Mouse (Mus musculus) ES-E14 (cell line): ENCODE measurements around the gene Fitm2. TPM values are rescaled to one million over a fixed set of nuclear protein-coding genes. Genes with fewer than 3 reads are reported as not detected.
A peak's percentile ranks its signal among the peaks of the same experiment; 100 is the strongest.

ENCODE experiments used
- DNase-seq: peaks from one replicate; pipeline ENCODE4 v3.0.0-alpha.2; 2013; ENCODE audit warnings: low read depth, low spot score
- H3K27ac ChIP-seq: 2 replicates; pipeline ENCODE4 v1.5.1; 2012; ENCODE audit warnings: low read depth, mild to moderate bottlenecking, low read length, moderate library complexity, mixed read lengths; ENCODE audit not compliant: poor library complexity, insufficient read depth, severe bottlenecking
- H3K36me3 ChIP-seq: 2 replicates; pipeline ENCODE4 v1.6.1; 2012; ENCODE audit warnings: mild to moderate bottlenecking, low read length, moderate library complexity, mixed read lengths; ENCODE audit not compliant: control insufficient read depth, poor library complexity, insufficient read depth, severe bottlenecking
- H3K4me1 ChIP-seq, 2 experiments: fragments of 150-350 bp in 1 of 2; sonication (generic) in 1 of 2; 2 replicates each; pipeline ENCODE4 v1.6.1; 2012; ENCODE audit warnings: low read length in 2 of 2, mild to moderate bottlenecking in 1 of 2, mixed read lengths in 1 of 2; ENCODE audit not compliant: control insufficient read depth in 2 of 2, insufficient read depth in 2 of 2, poor library complexity in 1 of 2
- H3K4me3 ChIP-seq, 2 experiments: fragments of 150-350 bp in 1 of 2; sonication (generic) in 1 of 2; 2 replicates each; pipeline ENCODE4 v1.5.1; 2012; ENCODE audit warnings: low read length in 2 of 2, low read depth in 1 of 2, mild to moderate bottlenecking in 1 of 2, mixed read lengths in 1 of 2; ENCODE audit not compliant: insufficient read depth in 1 of 2, poor library complexity in 1 of 2, severe bottlenecking in 1 of 2
- H3K9ac ChIP-seq: 2 replicates; pipeline ENCODE4 v1.6.1; 2012; ENCODE audit warnings: low read depth, mild to moderate bottlenecking, low read length, mixed read lengths; ENCODE audit not compliant: poor library complexity, insufficient read depth, severe bottlenecking
- H3K9me3 ChIP-seq: fragments of 150-350 bp; sonication (generic); 2 replicates; pipeline ENCODE4 v1.6.1; 2012; ENCODE audit warnings: low read depth, mild to moderate bottlenecking, low read length; ENCODE audit not compliant: control insufficient read depth, insufficient read depth
- CHD2 ChIP-seq: IDR thresholded peaks from 2 replicates; pipeline ENCODE4 v1.6.1; 2014; ENCODE audit warnings: mild to moderate bottlenecking, low read depth, low read length, inconsistent platforms
- HCFC1 ChIP-seq: IDR thresholded peaks from 2 replicates; pipeline ENCODE4 v1.6.1; 2012; ENCODE audit warnings: low read length, inconsistent platforms, borderline replicate concordance; ENCODE audit not compliant: insufficient read depth
- MAFK ChIP-seq: IDR thresholded peaks from 2 replicates; pipeline ENCODE4 v1.6.1; 2014; ENCODE audit warnings: mild to moderate bottlenecking, low read depth, low read length, inconsistent platforms; ENCODE audit not compliant: insufficient read depth
- ZC3H11A ChIP-seq: IDR thresholded peaks from 2 replicates; pipeline ENCODE4 v1.6.1; 2012; ENCODE audit warnings: low read depth, mild to moderate bottlenecking, inconsistent platforms, low read length, borderline replicate concordance
- ZNF384 ChIP-seq: IDR thresholded peaks from 2 replicates; pipeline ENCODE4 v1.6.1; 2012; ENCODE audit warnings: low read depth, low read length, inconsistent platforms
- in situ Hi-C, 2 experiments: fragments of 600-800 bp; cut with MboI; formaldehyde crosslinking; loops; one replicate each; pipeline ENCODE4 v1.15.1; 2025; ENCODE audit warnings: low sequenced_read_pairs in 2 of 2, inconsistent platforms in 1 of 2; ENCODE audit not compliant: unreplicated experiment in 2 of 2
- total RNA-seq: library from RNA; depleted of rRNA; stranded (reverse); fragments of 300-350 nt; gene quantifications from 2 replicates; pipeline ENCODE4 v1.2.3, GENCODE M21; 2012

Fitm2 gene
- total RNA-seq, 1 experiment: 23.4 TPM

GRCm38 (mm10) chr2:163471710-163472465 is 541 bp downstream of the Fitm2 start:
- TF ChIP-seq ZC3H11A (no peak), MAFK (no peak), ZNF384 (no peak), HCFC1 (no peak), CHD2 (no peak)
- peak; percentile 16 for DNase-seq
- Histone ChIP-seq H3K9ac (peak overlapping the region; percentile 82), H3K4me3 (peak overlapping the region; percentile 71 to 85), H3K4me1 (peaks cover 2 to 3% of the 10 kb centered on the region in 2 experiments; a peak in 2 of 4 replicates), H3K36me3 (peaks cover 17% of the 10 kb centered on the region), H3K9me3 (no peaks in the 10 kb centered on the region), H3K27ac (peak overlapping the region; percentile 32; the same call in 1 of the 2 replicates)
- in situ Hi-C loops: no loop called here

GRCm38 (mm10) chr2:163471136-163471535 is 1.3 kb downstream of the Fitm2 start:
- H3K9ac ChIP-seq: no peak overlapping the region
- no peak for DNase-seq
- H3K9me3 ChIP-seq: no peaks in the 10 kb centered on the region
- H3K4me3 ChIP-seq: peak overlapping the region in 1 of 2 experiments; percentile 71; a peak in 2 of 4 replicates
- in situ Hi-C loops: no loop called here
- TF ChIP-seq ZC3H11A: no peak
- no peak for TF ChIP-seq MAFK
- no peak for TF ChIP-seq HCFC1
- TF ChIP-seq CHD2: no peak
- TF ChIP-seq ZNF384: no peak
- peaks cover 3 to 6% of the 10 kb centered on the region in 2 experiments; a peak in 3 of 4 replicates for H3K4me1 ChIP-seq
- H3K27ac ChIP-seq: no peak overlapping the region
- peaks cover 19% of the 10 kb centered on the region for H3K36me3 ChIP-seq

GRCm38 (mm10) chr2:163469711-163470110 is 2.7 kb downstream of the Fitm2 start:
- Histone ChIP-seq H3K4me3 (no peak overlapping the region), H3K9me3 (no peaks in the 10 kb centered on the region), H3K36me3 (peaks cover 19% of the 10 kb centered on the region), H3K27ac (no peak overlapping the region), H3K4me1 (peaks cover 11 to 13% of the 10 kb centered on the region in 2 experiments), H3K9ac (no peak overlapping the region)
- in situ Hi-C loops: no loop called here
- TF ChIP-seq CHD2 (no peak), ZC3H11A (no peak)
- no peak for DNase-seq

GRCm38 (mm10) chr2:163468866-163469265 is 3.6 kb downstream of the Fitm2 start:
- DNase-seq: no peak
- TF ChIP-seq MAFK (no peak), CHD2 (no peak), HCFC1 (no peak), ZC3H11A (no peak), ZNF384 (no peak)
- no peak overlapping the region for H3K9ac ChIP-seq
- no peak overlapping the region for H3K27ac ChIP-seq
- no peaks in the 10 kb centered on the region for H3K9me3 ChIP-seq
- H3K4me3 ChIP-seq: no peak overlapping the region
- peaks cover 19% of the 10 kb centered on the region for H3K36me3 ChIP-seq
- peaks cover 16 to 20% of the 10 kb centered on the region in 2 experiments for H3K4me1 ChIP-seq
- in situ Hi-C loops: no loop called here

GRCm38 (mm10) chr2:163467585-163467984 is 4.8 kb downstream of the Fitm2 start:
- peaks cover 18 to 19% of the 10 kb centered on the region in 2 experiments for H3K4me1 ChIP-seq
- no peak for TF ChIP-seq MAFK
- TF ChIP-seq CHD2: no peak
- no peak for TF ChIP-seq HCFC1
- no peak for TF ChIP-seq ZC3H11A
- H3K9ac ChIP-seq: no peak overlapping the region
- no peaks in the 10 kb centered on the region for H3K9me3 ChIP-seq
- no peak overlapping the region for H3K27ac ChIP-seq
- no peak overlapping the region for H3K4me3 ChIP-seq
- in situ Hi-C loops: no loop called here
- H3K36me3 ChIP-seq: peaks cover 19% of the 10 kb centered on the region
- DNase-seq: no peak
